ENCODE assay signal across 16 mouse cellular contexts in the genomic region with DNA sequence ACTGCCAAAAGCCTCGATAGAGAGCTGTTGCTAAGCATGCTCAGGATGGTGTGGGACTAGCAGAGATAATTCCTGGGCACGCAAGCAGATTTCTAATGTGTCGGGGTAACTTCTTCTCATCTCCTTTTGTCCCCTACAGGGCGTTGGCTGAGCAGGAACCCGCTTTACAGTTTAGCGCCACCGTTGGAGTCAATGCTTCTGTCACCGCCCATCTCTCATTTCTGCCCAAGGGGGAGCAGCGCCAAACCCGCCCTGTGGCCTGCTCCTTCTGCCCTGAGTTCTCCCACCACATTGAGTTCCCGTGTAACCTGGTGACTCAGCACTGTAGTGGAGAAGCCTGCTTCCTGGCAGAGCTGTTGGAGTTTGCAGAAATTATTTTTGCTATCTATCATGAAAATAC. TPM values are rescaled to one million over a fixed set of nuclear protein-coding genes. Genes with fewer than 3 reads are reported as not detected.
DNase-seq lines count a peak whose midpoint lies in the region; ATAC-seq and TF ChIP-seq lines count a peak whose summit lies in the region.
"Had no signal": no experiment of that assay in that cellular context is flagged by ENCODE, and none has a peak within 500 bp of the region (broad histone marks: within the 10 kb centered on the region; RNA-seq: fewer than 3 reads in every experiment).

No protein-coding gene starts in this region.

- no peak for TF ChIP-seq POLR2A in heart, adult 2 months (IDR thresholded peaks at IDR 0.05; ENCODE audit: insufficient read depth, low read depth, low read length)

- no peak overlapping the region for H3K9ac ChIP-seq in heart, adult 2 months (ENCODE audit: low read depth, low read length)
- H3K9ac ChIP-seq: midbrain, embryonic 12.5 days had no signal

- H3K79me2 ChIP-seq in heart, adult 2 months (replicated peaks; ENCODE audit: control insufficient read depth, insufficient read depth, low read length), result no peaks in the 10 kb centered on the region

- no peak overlapping the region for H3K4me3 ChIP-seq in heart, adult 2 months
- H3K4me3 ChIP-seq: midbrain, embryonic 12.5 days had no signal

- no peak overlapping the region for H3K27ac ChIP-seq in heart, adult 2 months
- H3K27ac ChIP-seq: midbrain, embryonic 12.5 days had no signal

- WGBS in heart, adult 2 months, result 66% methylated on average over 11 of the region's 11 CpGs

- intact Hi-C loops in heart, adult 2 months (cut with DNase I), result loop anchor here (2.0 to 10.0 kb wide), 4 partner anchors 35 to 235 kb away; partner anchors contain the start of genes Plekhb1 and Ucp2

- TF ChIP-seq EP300 in heart, adult 2 months (IDR thresholded peaks at IDR 0.05; ENCODE audit: insufficient read depth, low read depth, low read length), result no peak

- no peaks in the 10 kb centered on the region for H3K27me3 ChIP-seq in heart, adult 2 months (ENCODE audit: control insufficient read depth, insufficient read depth, low read length)
- H3K27me3 ChIP-seq: midbrain, embryonic 12.5 days; Patski had no signal

- peaks cover 8% of the 10 kb centered on the region for H3K36me3 ChIP-seq in heart, adult 2 months (ENCODE audit: control insufficient read depth, insufficient read depth, low read length)

- DNase-seq in adrenal gland, postnatal 36 days, result peak; percentile 3 to 11
- DNase-seq in adrenal gland, postnatal 10 days, result no peak
- DNase-seq in spleen, adult 12 weeks (ENCODE audit: low spot score), result peak; percentile 30
- DNase-seq in spleen, postnatal 4 days (ENCODE audit: low spot score in 2 of 2), result no peak
- DNase-seq in heart, adult 2 months, result peak; percentile 33 to 45
- DNase-seq in thymus, adult 18-20 months, result no peak
- DNase-seq in right cerebral cortex, postnatal 25 days, result no peak
- DNase-seq: B cell, adult 2 months; right cerebral cortex, postnatal 4 days; thymus, postnatal 14 days had no signal

- peaks cover 11% of the 10 kb centered on the region for H3K4me1 ChIP-seq in heart, adult 2 months (ENCODE audit: control insufficient read depth, insufficient read depth, low read length)
- H3K4me1 ChIP-seq: midbrain, embryonic 12.5 days had no signal

- peak; percentile 65 for ATAC-seq in megakaryocyte progenitor cell, adult 5-6 weeks (replicated peaks; ENCODE audit: poor library complexity)
- ATAC-seq: intestine, postnatal 0 days; Patski had no signal

- no peak for TF ChIP-seq CTCF in heart, adult 2 months (IDR thresholded peaks at IDR 0.05)

RNA-seq across cellular contexts. Expression of gene Ucp3, which starts 42.9 kb away (rescaled TPM):
- 10 to 100 TPM; 14.6 to 29.8 TPM for total RNA-seq in adrenal gland, postnatal 36 days (2021)
- total RNA-seq in adrenal gland, postnatal 10 days (2021), result 10 to 100 TPM; 34.9 to 45.2 TPM
- total RNA-seq in heart, adult 2 months (2021), result 10 to 100 TPM; 33.7 to 39.4 TPM
- polyA plus RNA-seq in heart, adult 2 months (2012; rRNA removed), result 39.0 and 39.1 TPM in 2 replicates
- 0.15 TPM in 1 of 2 replicates, not detected in the other for total RNA-seq in megakaryocyte progenitor cell, adult 5-6 weeks (2015)
- total RNA-seq in megakaryocyte progenitor cell, adult 5-6 weeks (2017), result not detected in 2 replicates
- polyA plus RNA-seq: forebrain, embryonic 11.5 days; intestine, postnatal 0 days; midbrain, embryonic 12.5 days; neural tube, embryonic 11.5 days had no signal

RNA-seq across cellular contexts. Expression of gene Ppme1, which starts 57.8 kb away (rescaled TPM):
- total RNA-seq in adrenal gland, postnatal 36 days (2021), result 10 to 100 TPM; 53.8 to 67.6 TPM
- total RNA-seq in adrenal gland, postnatal 10 days (2021), result 10 to 100 TPM; 41.7 to 44.4 TPM
- total RNA-seq in heart, adult 2 months (2021), result 10 to 100 TPM; 32.5 to 35.8 TPM
- 80.7 and 118 TPM in 2 replicates for polyA plus RNA-seq in heart, adult 2 months (2012; rRNA removed)
- total RNA-seq in megakaryocyte progenitor cell, adult 5-6 weeks (2015), result 13.5 and 17.6 TPM in 2 replicates
- total RNA-seq in megakaryocyte progenitor cell, adult 5-6 weeks (2017), result 39.5 and 43.5 TPM in 2 replicates

RNA-seq across cellular contexts. Expression of gene C2cd3, which starts 57.9 kb away (rescaled TPM):
- total RNA-seq in adrenal gland, postnatal 36 days (2021), result 10 to 100 TPM; 20.8 to 21.0 TPM
- 10 to 100 TPM; 15.9 to 19.7 TPM for total RNA-seq in adrenal gland, postnatal 10 days (2021)
- total RNA-seq in heart, adult 2 months (2021), result 1 to 10 TPM; 7.0 to 8.4 TPM
- polyA plus RNA-seq in heart, adult 2 months (2012; rRNA removed), result 6.6 and 8.5 TPM in 2 replicates
- 64.0 and 65.5 TPM in 2 replicates for total RNA-seq in megakaryocyte progenitor cell, adult 5-6 weeks (2015)
- total RNA-seq in megakaryocyte progenitor cell, adult 5-6 weeks (2017), result 23.0 and 26.6 TPM in 2 replicates

Comparison
In these comparisons a context has a peak if more than half of its experiments do, and no peak if none do; other contexts are left out.
1. DNase-seq: peak in adrenal gland, postnatal 36 days (2 of 2), spleen, adult 12 weeks (single experiment) and heart, adult 2 months (2 of 2); none in adrenal gland, postnatal 10 days (single experiment), spleen, postnatal 4 days (0 of 2), thymus, adult 18-20 months (0 of 2) and right cerebral cortex, postnatal 25 days (single experiment).
2. RNA of gene Ucp3, which starts 42.9 kb away (total RNA-seq): 34.9 to 45.2 TPM in adrenal gland, postnatal 10 days, 33.7 to 39.4 TPM in heart, adult 2 months and 14.6 to 29.8 TPM in adrenal gland, postnatal 36 days; 0.15 TPM in megakaryocyte progenitor cell, adult 5-6 weeks; every median in the first group is over 10 times any median in the second.